Mouse (Mus musculus) embryo, embryonic 11 days (tissue): ENCODE results near the gene Axin1.
"Not testable (repeated sequence)": the region's sequence is repeated elsewhere in the genome, so short reads cannot be mapped to it uniquely, and the experiment has no call there.

Source experiments
- DNase-seq: peaks from one replicate; pipeline ENCODE4 v3.0.0-alpha.2; 2015

Gene Axin1

DNA sequence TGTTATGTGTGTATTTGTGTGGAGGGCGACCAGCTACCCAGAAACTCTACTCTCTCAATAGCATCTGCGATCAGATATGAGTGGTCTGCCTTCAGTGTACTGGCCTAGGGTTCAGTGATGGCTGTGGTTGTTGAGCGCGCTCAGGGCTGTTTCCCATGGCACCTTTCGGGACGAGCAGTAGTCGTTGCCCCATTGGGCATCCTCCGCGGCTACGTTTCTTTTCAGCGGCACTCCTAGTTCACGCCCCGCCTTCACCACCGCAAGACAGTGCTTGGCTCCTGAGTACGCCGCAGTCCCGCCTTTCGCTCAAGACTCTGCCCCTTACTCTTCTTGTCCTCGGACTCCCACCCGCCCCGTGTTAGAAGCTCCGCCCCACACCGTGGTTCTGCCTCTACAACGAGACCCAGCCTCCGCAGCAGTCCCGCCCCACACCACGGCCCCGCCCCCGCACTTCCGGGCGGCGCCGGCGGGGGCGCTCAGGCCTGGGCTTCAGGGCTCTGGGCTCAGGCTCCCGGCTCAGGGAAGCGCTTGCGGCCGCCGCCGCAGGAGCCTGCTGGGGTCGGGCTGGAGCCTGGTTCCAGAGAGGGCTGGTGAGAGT, at the start of gene Axin1:
TSS of gene Axin1 (plus strand) at position 450 of the 598 bp plus-strand sequence.
- peak; percentile 98 for DNase-seq

DNA sequence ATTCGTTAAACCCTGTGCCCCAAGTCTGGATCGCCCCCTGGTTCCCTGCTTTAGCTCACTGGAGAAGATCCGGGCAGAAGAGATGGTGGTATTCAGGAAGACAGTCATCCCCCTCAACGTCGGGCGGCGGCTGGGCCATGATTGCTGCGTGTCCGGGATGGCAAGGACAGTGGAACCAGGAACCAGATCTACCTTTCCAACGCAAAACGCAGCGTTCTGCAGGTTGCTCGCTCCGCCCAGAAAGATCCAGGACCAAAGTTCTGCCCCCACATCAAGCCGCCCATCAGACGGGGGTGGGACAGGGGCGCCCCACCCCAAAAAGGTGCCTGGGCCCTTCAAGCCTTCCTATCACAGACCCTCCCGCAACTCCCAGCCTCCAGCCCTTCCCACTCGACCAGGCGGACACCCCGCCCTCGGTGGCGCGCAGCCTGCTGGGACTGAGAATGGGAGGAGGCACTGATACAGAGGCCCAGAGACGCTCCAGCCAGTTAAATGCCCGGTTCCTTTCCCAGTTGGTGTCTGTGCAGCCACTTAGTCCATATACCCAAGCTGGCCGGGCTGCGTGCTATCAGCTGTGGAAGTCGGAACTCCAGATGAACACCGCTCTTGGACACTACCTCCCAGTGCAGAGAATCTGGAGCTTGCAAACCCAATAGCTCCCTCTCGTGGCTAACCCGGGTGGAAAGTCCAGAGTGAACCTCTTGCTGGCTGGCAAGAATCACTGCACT, 48.4 kb upstream of the Axin1 start, which contains the start of gene Decr2:
TSS of gene Decr2 (minus strand) at position 433 of the 728 bp plus-strand sequence.
- peak; percentile 93 for DNase-seq

- no peak for DNase-seq
Measured at GRCm38 (mm10) chr17:26094531-26095110, 43.9 kb upstream of the Axin1 start.

- peak; percentile 83 for DNase-seq
Measured at GRCm38 (mm10) chr17:26095121-26095740, 43.3 kb upstream of the Axin1 start, which contains the start of gene Nme4. Nme4 (minus strand) TSS chr17:26095602.

DNA sequence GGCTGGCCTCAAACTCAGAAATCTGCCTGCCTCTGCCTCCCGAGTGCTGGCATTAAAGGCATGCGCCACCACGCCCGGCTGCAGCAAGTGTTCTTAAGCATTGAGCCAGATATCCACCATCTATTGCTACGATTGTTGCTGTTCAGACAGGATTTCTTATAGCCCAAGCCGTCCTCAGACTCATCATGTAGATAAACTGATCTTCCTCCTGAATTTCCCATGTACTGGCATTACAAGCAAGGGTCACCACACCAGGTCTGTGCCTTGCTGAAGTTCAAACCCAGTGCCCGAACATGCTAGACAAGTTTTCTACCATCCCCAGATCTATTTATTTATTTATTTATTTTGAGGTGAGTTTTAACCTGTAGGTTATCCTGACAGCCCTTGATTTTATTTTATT, 40.0 kb upstream of the Axin1 start:
- no peak for DNase-seq

GRCm38 (mm10) chr17:26099316-26099715, 39.2 kb upstream of the Axin1 start:
- DNase-seq, result not testable (repeated sequence)

GRCm38 (mm10) chr17:26100166-26100565, 38.3 kb upstream of the Axin1 start:
- DNase-seq, result no peak

- no peak for DNase-seq
Measured at GRCm38 (mm10) chr17:26101478-26101877, 37.0 kb upstream of the Axin1 start.

DNA sequence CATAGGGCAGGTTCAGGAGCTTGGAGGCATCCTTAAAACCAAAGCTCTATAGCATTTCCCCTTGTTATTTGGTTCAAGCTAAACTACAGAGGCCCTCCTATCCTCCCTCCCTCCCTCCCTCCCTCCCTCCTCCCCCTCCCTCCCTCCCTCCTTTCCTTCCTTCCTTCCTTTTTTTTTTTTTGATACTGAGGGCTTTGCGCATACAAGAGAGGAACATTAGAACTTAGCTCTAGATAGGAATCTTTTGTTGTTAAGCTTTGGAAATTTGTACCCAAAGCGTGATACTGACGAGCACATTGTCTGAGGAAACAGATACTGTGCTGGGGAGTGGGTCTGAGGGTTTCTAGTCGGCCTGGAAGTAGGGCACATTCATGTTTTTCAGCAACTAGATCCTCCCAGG, 32.9 kb upstream of the Axin1 start:
- DNase-seq, result no peak

- no peak for DNase-seq
Measured at GRCm38 (mm10) chr17:26110156-26110555, 28.3 kb upstream of the Axin1 start.

- peak; percentile 14 for DNase-seq
Measured at GRCm38 (mm10) chr17:26111024-26111423, 27.5 kb upstream of the Axin1 start.

GRCm38 (mm10) chr17:26111722-26112121, 26.8 kb upstream of the Axin1 start:
- DNase-seq, result no peak

- no peak for DNase-seq
Measured at GRCm38 (mm10) chr17:26112751-26113150, 25.7 kb upstream of the Axin1 start.

- peak; percentile 77 for DNase-seq
Measured at GRCm38 (mm10) chr17:26113181-26113948, 25.1 kb upstream of the Axin1 start, which contains the start of gene Tmem8. Tmem8 (plus strand) TSS chr17:26113299.

- DNase-seq, result no peak
Measured at GRCm38 (mm10) chr17:26114061-26114460, 24.4 kb upstream of the Axin1 start.

DNA sequence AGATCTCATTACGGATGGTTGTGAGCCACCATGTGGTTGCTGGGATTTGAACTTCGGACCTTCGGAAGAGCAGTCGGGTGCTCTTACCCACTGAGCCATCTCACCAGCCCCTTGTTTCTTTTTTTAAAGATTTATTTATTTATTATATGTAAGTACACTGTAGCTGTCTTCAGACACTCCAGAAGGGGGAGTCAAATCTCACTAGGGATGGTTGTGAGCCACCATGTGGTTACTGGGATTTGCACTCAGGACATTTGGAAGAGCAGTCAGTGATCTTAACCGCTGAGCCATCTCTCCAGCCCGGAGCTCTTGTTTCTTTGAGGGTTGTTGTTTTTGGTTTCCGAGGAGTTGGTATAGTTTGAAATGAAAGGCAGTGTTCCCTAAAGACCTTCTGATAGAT, 24.0 kb upstream of the Axin1 start:
- not testable (repeated sequence) for DNase-seq

DNA sequence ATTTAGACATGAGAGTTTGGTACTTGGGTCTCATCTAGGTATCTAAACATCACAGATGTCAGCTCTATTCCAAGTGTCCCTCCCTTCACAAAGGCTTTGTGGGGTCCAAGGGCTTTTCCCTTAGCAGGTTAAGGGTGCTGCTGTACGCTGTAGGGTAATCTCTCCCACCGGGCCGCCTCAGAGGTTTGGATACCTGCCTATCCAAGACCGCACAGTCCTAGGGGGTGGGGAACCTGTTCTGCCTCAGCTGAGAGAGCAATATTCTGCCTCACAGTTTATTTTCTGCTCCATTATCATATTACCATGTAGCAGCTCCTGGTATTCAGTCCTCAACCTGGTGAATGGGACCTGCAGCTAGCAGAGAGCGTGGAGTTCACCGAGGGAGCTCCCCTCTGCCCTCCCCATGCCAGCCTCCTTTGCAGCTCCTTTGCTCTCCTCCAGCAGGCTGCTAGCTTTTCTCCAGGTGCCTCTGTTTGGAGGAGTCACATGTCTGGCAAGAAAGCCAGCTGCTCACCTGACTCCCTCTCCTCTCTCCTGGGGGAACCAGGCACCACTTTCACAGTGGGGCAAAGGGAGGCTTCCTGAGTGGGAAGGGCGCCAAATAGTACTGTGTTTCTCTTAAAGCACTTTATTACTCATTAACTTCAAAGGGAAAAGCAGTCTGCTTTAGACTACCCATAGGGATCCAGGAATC, 23.1 kb upstream of the Axin1 start:
- DNase-seq, result no peak

GRCm38 (mm10) chr17:26115956-26116487, 22.5 kb upstream of the Axin1 start:
- no peak for DNase-seq

DNA sequence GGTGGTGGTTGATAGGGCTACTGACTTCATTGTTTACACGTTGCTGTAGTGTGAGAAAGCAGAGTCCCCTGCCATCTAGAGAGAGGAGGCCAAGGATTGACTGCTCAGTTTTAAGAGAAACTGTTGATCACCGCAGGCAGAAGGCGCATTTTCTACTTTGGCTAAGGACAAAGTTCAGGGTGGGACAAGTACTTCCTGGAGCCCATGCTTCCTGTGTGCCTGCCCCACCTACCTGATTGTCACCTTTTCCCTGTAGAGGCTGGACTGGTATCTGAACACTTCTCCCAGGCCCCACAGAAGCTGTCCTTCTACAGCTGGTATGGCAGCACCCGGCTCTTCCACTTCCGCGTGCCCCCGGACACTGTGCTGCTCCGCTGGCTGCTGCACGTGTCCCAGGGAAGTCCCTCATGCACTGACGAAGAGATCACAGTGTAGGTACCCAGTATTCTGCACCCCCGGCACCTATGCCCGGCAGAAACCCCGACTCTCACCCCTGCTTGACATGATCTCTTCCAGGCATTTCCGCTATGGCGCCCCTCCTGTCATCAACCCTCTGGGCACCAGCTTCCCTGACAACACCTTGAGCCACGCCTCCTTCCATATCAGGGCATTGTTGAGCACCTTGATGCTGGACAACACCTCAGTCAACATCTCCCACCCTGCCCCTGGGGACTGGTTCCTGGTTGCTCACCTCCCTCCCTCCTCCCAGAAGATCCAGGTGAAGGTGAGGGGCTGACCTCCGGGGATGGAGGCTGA, 21.8 kb upstream of the Axin1 start:
- no peak for DNase-seq

- DNase-seq, result peak; percentile 83
Measured at GRCm38 (mm10) chr17:26119766-26120710, 18.4 kb upstream of the Axin1 start.
